Mouse (Mus musculus): ENCODE data around the gene Clcnkb.
A peak's percentile ranks its signal among the peaks of the same experiment; 100 is the strongest.

Gene Clcnkb

GRCm38 (mm10) chr4:141415924-141416323 is at the start of gene Clcnkb:
Gene Clcnkb, minus strand, starts transcription at chr4:141416014.
- no peak for DNase-seq (ENCODE audit: low spot score)

- DNase-seq (ENCODE audit: low spot score): no peak
These were observed 48.9 kb upstream of the Clcnkb start for GRCm38 (mm10) chr4:141464722-141465121.

- no peak for DNase-seq (ENCODE audit: low spot score)
These were observed 47.7 kb upstream of the Clcnkb start for GRCm38 (mm10) chr4:141463472-141463871.

- no peak for DNase-seq (ENCODE audit: low spot score)
These were observed 45.8 kb upstream of the Clcnkb start for GRCm38 (mm10) chr4:141461576-141461975.

- DNase-seq (ENCODE audit: low spot score): no peak
These were observed 45.3 kb upstream of the Clcnkb start for GRCm38 (mm10) chr4:141461088-141461487.

GRCm38 (mm10) chr4:141460481-141460880 is 44.7 kb upstream of the Clcnkb start:
- DNase-seq (ENCODE audit: low spot score): no peak

- no peak for DNase-seq (ENCODE audit: low spot score)
These were observed 44.0 kb upstream of the Clcnkb start for GRCm38 (mm10) chr4:141459766-141460165.

GRCm38 (mm10) chr4:141458888-141459287 is 43.1 kb upstream of the Clcnkb start:
- no peak for DNase-seq (ENCODE audit: low spot score)

GRCm38 (mm10) chr4:141458236-141458635 is 42.4 kb upstream of the Clcnkb start:
- DNase-seq (ENCODE audit: low spot score): no peak

GRCm38 (mm10) chr4:141456193-141456938 is 40.6 kb upstream of the Clcnkb start:
- no peak for DNase-seq (ENCODE audit: low spot score)

- DNase-seq (ENCODE audit: low spot score): no peak
These were observed 39.7 kb upstream of the Clcnkb start for GRCm38 (mm10) chr4:141455526-141455925.

- DNase-seq (ENCODE audit: low spot score): no peak
These were observed 39.0 kb upstream of the Clcnkb start for GRCm38 (mm10) chr4:141454581-141455350.

- DNase-seq (ENCODE audit: low spot score): no peak
These were observed 36.2 kb upstream of the Clcnkb start for GRCm38 (mm10) chr4:141451916-141452450.

GRCm38 (mm10) chr4:141451251-141451650 is 35.4 kb upstream of the Clcnkb start:
- DNase-seq (ENCODE audit: low spot score): no peak

- DNase-seq (ENCODE audit: low spot score): no peak
These were observed 30.4 kb upstream of the Clcnkb start for GRCm38 (mm10) chr4:141446211-141446610.

GRCm38 (mm10) chr4:141445328-141445720 is 29.5 kb upstream of the Clcnkb start:
- DNase-seq (ENCODE audit: low spot score): no peak

- peak; percentile 87 for DNase-seq (ENCODE audit: low spot score)
These were observed 28.9 kb upstream of the Clcnkb start, which contains the start of gene Zbtb17 for GRCm38 (mm10) chr4:141444451-141445327. Gene Zbtb17, plus strand, starts transcription at chr4:141444654.

GRCm38 (mm10) chr4:141443641-141444429 is 28.0 kb upstream of the Clcnkb start:
- DNase-seq (ENCODE audit: low spot score): no peak

- no peak for DNase-seq (ENCODE audit: low spot score)
These were observed 25.1 kb upstream of the Clcnkb start for GRCm38 (mm10) chr4:141440877-141441276.

GRCm38 (mm10) chr4:141439083-141439803 is 23.4 kb upstream of the Clcnkb start:
- no peak for DNase-seq (ENCODE audit: low spot score)
